In the genomic region with DNA sequence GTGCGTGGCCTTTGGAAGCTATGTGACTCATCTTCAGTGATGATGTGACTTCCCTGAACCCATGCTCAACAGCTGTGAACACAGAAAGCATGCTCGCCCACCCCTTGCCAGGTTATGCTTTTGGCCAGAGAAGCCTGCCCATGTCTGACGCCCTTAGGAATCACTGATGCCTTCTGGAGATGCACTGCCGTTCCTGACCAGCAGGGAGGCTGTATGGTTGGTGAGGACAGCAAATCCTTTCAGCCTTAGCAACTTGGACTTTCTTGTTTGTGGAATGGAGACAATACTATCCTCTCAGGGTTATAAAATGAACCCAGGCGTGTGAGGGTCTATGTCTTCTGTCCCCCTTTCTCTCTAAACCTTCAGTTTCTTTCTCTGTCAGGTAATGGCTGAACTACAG, we compare ENCODE assay signal across 25 mouse cellular contexts. TPM values are rescaled to one million over a fixed set of nuclear protein-coding genes. Genes with fewer than 3 reads are reported as not detected.
DNase-seq lines count a peak whose midpoint lies in the region; ATAC-seq and TF ChIP-seq lines count a peak whose summit lies in the region.
"Had no signal": no experiment of that assay in that cellular context is flagged by ENCODE, and none has a peak within 500 bp of the region (broad histone marks: within the 10 kb centered on the region; RNA-seq: fewer than 3 reads in every experiment).

No protein-coding gene starts in this region.

- no peak overlapping the region for H3K4me3 ChIP-seq in layer of hippocampus, adult 2 months
- H3K4me3 ChIP-seq: heart, embryonic 12.5 days; megakaryocyte, embryonic 14.5 days; stomach, embryonic 15.5 days had no signal

- H3K27ac ChIP-seq in layer of hippocampus, adult 2 months, result no peak overlapping the region
- H3K27ac ChIP-seq: stomach, embryonic 15.5 days had no signal

- peak; percentile 58 for TF ChIP-seq CTCF in layer of hippocampus, adult 2 months (conservative IDR thresholded peaks at IDR 0.05)

- ATAC-seq in CD4-positive, CD25-positive, alpha-beta regulatory T cell, adult 4 months, result no peak
- no peak for ATAC-seq in activated CD4-positive, CD25-positive, alpha-beta regulatory T cell, adult 4 months
- ATAC-seq: hindbrain, embryonic 16.5 days had no signal

- DNase-seq in CD4-positive, CD25-positive, alpha-beta regulatory T cell, adult 2 months (ENCODE audit: low read depth, low spot score), result peak; percentile 9
- DNase-seq in layer of hippocampus, adult 2 months (ENCODE audit: low spot score in 2 of 2), result no peak
- no peak for DNase-seq in layer of hippocampus, adult 18-20 months (ENCODE audit: low spot score in 2 of 2)
- peak; percentile 13 for DNase-seq in 416B (ENCODE audit: low read depth)
- peak; percentile 34 for DNase-seq in ZHBTc4 (ENCODE audit: low read depth, low spot score)
- DNase-seq in gastrocnemius, postnatal 4 days (ENCODE audit: low spot score in 2 of 2), result no peak
- DNase-seq: adrenal gland, postnatal 10 days; cerebellum, adult 9-10 months; gastrocnemius, postnatal 36 days; kidney, adult 8-10 months; kidney, postnatal 4 days; layer of hippocampus, postnatal 36 days; left cerebral cortex, postnatal 4 days; thymus, postnatal 14 days had no signal

RNA-seq across cellular contexts. Expression of gene 4930469K13Rik, which starts 48.6 kb away (rescaled TPM):
- polyA plus RNA-seq in CD4-positive, CD25-positive, alpha-beta regulatory T cell, adult 4 months (2017; shearing (Covaris generic)), result 10 to 100 TPM; 10.7 to 11.1 TPM
- total RNA-seq in layer of hippocampus, adult 2 months (2021), result not detected
- total RNA-seq in layer of hippocampus, adult 18-20 months (2021), result not detected
- not detected for total RNA-seq in gastrocnemius, postnatal 4 days (2021)
- 1 to 10 TPM; 4.4 to 9.0 TPM for polyA plus RNA-seq in activated CD4-positive, CD25-positive, alpha-beta regulatory T cell, adult 4 months (2017; shearing (Covaris generic))
- total RNA-seq: adrenal gland, postnatal 10 days; ES-E14; gastrocnemius, postnatal 36 days; heart, postnatal 25 days; layer of hippocampus, postnatal 36 days; left cerebral cortex, postnatal 4 days had no signal
- polyA plus RNA-seq: heart, embryonic 12.5 days; liver, embryonic 11.5 days; lung, embryonic 16.5 days; spleen, adult 2 months had no signal

Comparison
In these comparisons a context has a peak if more than half of its experiments do, and no peak if none do; other contexts are left out.
1. DNase-seq: peak in CD4-positive, CD25-positive, alpha-beta regulatory T cell, adult 2 months (single experiment), 416B (single experiment) and ZHBTc4 (single experiment); none in layer of hippocampus, adult 2 months (0 of 2), layer of hippocampus, adult 18-20 months (0 of 2) and gastrocnemius, postnatal 4 days (0 of 2).